Mouse (Mus musculus) retina, adult 2 months (tissue): ENCODE results near the gene Asb15.

Experiments used
- DNase-seq: peaks from one replicate; pipeline ENCODE4 v3.0.0-alpha.2; 2012; ENCODE audit warnings: low read depth, low spot score

The Asb15 gene

GRCm38 (mm10) chr6:24564886-24565285, 36.9 kb downstream of the Asb15 start:
- DNase-seq: no peak

- no peak for DNase-seq
These were observed 41.0 kb downstream of the Asb15 start for GRCm38 (mm10) chr6:24568963-24569362.

DNA sequence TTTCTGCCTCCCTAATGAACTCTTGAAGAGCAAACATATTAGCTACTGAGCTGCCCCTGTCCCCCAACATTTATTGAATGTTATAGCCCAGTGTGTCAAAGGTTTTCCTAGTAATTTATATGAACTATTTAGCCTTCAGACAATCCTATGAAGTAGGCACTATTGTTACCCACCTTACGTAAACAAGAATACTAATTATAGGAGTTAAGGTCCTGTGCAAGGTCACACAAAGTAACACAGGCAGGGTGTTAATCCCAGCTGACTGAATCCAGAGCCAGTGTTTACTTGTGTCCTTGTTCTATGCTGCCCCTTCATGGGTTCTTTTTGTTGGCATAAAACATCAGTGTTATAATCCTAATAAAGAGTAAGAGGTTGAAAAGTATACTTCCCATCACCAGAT, 41.8 kb downstream of the Asb15 start:
- no peak for DNase-seq

GRCm38 (mm10) chr6:24570278-24570677, 42.3 kb downstream of the Asb15 start:
- DNase-seq: no peak

- no peak for DNase-seq
These were observed 43.2 kb downstream of the Asb15 start for GRCm38 (mm10) chr6:24571126-24571525.

DNA sequence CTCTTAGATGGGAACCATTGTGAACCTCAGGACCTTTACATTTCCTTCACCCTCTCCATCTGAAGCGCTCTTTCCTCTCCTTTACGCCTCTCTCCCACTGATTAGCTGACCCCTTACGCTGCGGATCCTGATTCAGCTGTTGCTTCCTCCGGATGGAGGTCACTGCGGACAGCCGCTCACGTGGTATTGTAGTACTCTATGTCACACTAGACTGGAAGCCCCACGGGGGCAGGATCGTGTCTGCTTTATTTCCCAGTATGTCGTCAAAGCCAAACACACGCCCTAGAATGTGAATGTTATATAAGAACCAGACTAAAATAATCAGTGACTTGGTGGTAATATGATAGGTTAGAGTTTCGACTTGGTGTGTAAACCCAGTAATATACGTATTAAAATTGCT, 44.5 kb downstream of the Asb15 start:
- no peak for DNase-seq

- DNase-seq: no peak
These were observed 45.4 kb downstream of the Asb15 start for GRCm38 (mm10) chr6:24573319-24573718.

GRCm38 (mm10) chr6:24583456-24583855, 55.5 kb downstream of the Asb15 start:
- no peak for DNase-seq

DNA sequence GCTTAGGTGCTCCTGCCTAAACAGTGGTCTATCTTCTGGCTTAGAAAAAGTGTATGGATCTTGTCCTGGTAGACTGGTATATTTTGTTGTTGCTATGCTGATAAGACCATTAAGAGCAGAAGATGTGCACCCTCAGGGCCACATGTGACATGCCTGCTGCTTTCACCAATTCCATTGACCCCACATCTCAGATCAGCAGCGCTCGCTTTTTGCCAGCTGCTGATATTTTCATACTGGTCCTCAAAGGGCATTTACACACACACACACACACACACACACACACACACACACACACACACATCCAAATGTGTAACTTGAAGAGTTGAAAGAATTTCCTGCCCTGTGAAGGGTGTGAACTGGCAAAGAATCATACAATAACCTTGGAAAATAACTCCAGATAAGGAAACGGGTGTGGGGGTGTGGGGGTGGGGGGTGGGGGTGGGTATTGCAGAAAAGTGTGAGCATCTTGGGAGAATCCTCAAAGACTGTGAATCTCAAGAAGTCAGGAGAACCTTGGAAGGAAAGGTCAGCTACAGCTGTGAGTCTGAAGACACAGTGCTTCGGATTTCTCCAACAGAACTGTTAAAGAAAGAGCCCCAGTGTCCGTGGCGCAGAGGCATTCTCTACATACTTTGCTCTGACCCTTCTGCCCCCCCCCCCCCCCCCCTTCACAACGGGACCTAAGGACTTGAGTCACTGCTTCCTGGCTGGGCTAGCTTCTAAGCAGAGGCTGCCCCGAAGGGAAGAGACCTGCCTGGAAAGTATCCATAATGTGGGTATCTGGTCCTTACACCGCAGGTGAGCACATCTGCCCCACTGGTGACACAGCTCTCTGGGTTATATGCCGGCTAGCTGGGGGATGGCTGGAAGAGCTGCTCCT, 57.7 kb downstream of the Asb15 start:
- DNase-seq: no peak

GRCm38 (mm10) chr6:24586885-24587284, 58.9 kb downstream of the Asb15 start:
- no peak for DNase-seq

DNA sequence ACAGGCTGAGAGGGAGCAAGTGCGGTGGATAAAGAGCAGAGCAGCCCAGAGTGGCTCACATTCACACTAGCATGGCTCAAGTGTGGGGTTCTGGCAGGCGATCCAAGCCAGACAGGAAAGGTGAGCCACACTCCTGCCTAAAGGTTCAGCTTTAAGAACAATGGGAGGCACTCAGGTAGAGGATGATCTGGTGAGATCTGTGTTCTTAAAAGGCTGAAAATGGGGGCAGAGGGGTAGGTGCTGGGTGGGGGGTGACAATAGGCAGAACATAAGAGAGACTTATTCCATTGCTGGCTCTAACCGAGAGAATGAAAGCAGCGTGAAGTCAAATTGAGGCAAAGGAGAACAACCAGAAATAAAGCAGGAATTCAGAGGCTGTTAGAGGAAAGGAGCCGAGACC, 62.3 kb downstream of the Asb15 start:
- DNase-seq: no peak

DNA sequence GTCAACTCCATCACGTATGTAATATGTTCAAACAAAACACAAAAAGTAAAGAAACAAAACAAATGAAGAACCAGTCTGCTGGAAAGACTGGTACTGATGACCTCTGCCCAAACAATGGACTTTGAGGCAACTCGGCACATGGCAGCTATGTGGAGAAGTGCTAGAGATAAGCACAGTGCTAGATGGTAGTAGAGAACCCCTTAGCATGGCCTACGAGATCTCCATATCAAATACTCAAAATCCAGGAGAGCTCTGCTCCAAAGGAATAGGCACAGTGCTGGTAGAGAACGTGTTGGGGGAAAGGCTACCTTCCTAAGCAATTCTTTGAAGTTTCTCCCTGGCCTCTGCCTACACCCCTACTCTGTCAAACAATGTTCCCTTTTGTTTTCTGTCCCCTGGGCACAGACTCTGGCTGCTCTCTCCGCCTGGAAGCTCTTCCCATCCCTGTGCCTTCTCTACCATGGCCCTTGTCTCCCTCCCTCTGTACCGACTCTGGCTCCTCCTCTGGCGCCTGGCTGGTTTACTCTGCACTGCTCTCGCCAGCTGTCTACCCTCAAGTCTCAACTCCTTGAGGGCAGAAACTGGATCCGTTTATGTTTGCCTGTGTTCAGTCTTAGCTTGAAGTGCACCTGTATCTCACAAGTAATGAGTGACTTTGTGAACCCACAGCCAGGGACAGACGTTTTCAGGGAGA, 63.7 kb downstream of the Asb15 start:
- no peak for DNase-seq

- DNase-seq: no peak
These were observed 69.6 kb downstream of the Asb15 start, which contains the start of gene Lmod2 for GRCm38 (mm10) chr6:24597500-24597899. Gene Lmod2, plus strand, starts transcription at chr6:24597762.

DNA sequence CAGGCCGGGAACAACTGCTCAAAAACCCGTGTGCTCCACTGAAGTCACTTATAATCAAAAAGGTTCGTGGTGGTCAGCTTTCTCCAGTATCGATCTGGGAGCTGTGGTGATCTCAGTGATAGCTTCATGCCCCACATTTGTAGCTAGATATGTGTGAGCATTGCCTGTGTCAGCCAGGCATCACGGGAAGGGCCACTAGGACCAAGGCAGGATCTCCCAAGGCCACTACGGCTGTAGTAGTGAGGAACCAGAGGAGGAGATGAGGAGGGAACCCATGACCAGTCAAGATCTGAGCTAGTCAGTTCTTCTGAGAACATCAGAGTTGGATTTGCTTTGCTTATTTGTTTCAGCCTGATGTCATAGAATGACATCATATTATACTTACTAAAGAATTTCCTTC, 71.2 kb downstream of the Asb15 start:
- DNase-seq: no peak

DNA sequence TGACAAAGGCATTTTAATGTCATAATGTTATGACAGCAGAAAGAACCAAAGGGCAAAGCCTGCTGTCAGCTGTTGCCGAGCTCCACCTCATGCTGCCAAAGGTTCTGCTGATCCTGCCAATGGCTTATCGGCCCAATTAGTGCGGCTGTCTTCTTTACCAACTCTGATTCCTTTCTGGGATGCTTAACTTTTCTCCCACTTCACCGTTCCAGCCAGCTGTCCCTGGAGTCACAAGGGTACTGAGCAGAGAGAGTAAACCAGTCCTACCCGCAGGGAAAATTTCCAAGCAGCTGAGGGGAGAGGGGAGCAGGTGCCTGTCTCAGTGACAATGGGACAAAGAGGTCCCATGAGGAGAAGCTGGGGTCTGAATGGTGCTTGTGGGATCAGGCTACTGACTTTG, 71.7 kb downstream of the Asb15 start:
- DNase-seq: no peak

DNA sequence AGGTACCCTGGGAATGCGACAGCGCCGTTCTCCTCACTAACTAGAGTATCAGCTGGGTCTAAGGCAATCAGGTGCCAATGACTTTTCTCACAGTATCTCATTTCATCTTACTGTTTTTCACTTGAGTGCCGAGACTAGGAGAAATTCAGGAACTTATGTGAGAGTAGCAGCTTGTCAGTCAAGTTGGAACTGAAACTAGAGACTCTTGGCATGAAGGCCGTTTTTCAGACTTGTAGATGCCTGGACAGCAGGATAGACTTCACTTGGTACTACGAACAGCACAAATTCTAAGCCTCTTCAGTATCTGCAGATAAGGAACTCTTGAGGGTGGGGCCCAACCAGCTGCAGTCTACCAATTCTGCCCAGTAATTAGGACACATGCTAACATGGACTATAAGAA, 72.2 kb downstream of the Asb15 start:
- no peak for DNase-seq

- DNase-seq: no peak
These were observed 72.8 kb downstream of the Asb15 start for GRCm38 (mm10) chr6:24600726-24601125.

GRCm38 (mm10) chr6:24601668-24602067, 73.7 kb downstream of the Asb15 start:
- DNase-seq: no peak

- DNase-seq: no peak
These were observed 74.4 kb downstream of the Asb15 start for GRCm38 (mm10) chr6:24602351-24602750.

GRCm38 (mm10) chr6:24602993-24603392, 75.0 kb downstream of the Asb15 start:
- no peak for DNase-seq

- no peak for DNase-seq
These were observed 76.3 kb downstream of the Asb15 start for GRCm38 (mm10) chr6:24604289-24604688.

GRCm38 (mm10) chr6:24605631-24606030, 77.7 kb downstream of the Asb15 start:
- DNase-seq: no peak

- DNase-seq: no peak
These were observed 78.6 kb downstream of the Asb15 start for GRCm38 (mm10) chr6:24606512-24606911.
